Mouse (Mus musculus): ENCODE measurements around the gene Sco2.

Gene Sco2

GRCm38 (mm10) chr15:89373027-89373761 lies 452 bp downstream of the Sco2 start:
- DNase-seq (ENCODE audit: low spot score in 2 of 2), result peak; percentile 78 to 81

- no peak for DNase-seq (ENCODE audit: low spot score in 2 of 2)
Measured at GRCm38 (mm10) chr15:89372536-89372935, 1.1 kb downstream of the Sco2 start.

GRCm38 (mm10) chr15:89372068-89372467 lies 1.6 kb downstream of the Sco2 start:
- no peak for DNase-seq (ENCODE audit: low spot score in 2 of 2)

DNA sequence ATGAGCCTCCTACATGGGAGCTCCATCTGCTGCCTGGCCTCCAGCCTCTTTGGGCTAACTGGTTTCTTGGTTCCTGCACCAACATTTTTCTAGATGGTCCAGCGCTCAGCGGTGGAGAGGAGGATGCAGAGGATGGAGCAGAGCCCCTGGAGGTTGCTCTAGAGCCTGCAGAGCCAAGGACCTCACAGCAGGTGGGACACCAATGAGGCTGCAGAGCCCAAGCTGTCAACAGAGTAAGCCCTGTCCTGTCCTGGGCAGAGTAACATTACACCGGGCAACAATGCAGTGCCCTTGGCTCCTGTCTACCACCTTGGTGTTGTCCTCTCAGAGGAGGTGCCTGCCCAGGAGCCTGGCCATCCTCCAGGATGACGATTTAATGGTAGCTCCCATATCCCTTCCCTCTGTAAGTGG lies 8.5 kb downstream of the Sco2 start:
- no peak for DNase-seq (ENCODE audit: low spot score in 2 of 2)

- no peak for DNase-seq (ENCODE audit: low spot score in 2 of 2)
Measured at GRCm38 (mm10) chr15:89363051-89363450, 10.6 kb downstream of the Sco2 start.

- DNase-seq (ENCODE audit: low spot score in 2 of 2), result no peak
Measured at GRCm38 (mm10) chr15:89358784-89359183, 14.9 kb downstream of the Sco2 start.

DNA sequence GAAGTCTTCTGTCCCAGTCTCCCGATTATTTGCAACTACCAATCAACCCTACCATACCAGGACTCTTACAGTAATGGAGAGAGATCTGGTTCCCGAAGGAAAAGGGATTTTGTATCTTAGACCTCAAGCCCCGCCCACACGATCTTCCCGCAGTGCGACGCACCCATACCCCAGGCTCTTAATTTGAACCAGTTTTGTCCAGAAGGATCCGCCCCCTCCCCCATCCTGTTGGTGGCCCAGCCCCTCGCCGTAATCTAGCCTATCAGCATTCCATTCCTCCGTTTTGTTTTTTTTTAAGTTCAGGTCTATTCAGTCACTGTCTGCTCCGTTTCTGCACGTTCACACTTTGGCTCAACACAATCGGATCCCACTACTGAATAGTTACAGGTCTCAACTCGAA lies 17.3 kb downstream of the Sco2 start:
- no peak for DNase-seq (ENCODE audit: low spot score in 2 of 2)

- peak; percentile 86 to 90 for DNase-seq (ENCODE audit: low spot score in 2 of 2)
Measured at GRCm38 (mm10) chr15:89355241-89356187, 18.1 kb downstream of the Sco2 start, which contains the start of the genes Lmf2 and Ncaph2. Lmf2 (minus strand) TSS chr15:89355659. Ncaph2 (plus strand) TSS chr15:89355719.

- DNase-seq (ENCODE audit: low spot score in 2 of 2), result no peak
Measured at GRCm38 (mm10) chr15:89354455-89354854, 19.2 kb downstream of the Sco2 start.

DNA sequence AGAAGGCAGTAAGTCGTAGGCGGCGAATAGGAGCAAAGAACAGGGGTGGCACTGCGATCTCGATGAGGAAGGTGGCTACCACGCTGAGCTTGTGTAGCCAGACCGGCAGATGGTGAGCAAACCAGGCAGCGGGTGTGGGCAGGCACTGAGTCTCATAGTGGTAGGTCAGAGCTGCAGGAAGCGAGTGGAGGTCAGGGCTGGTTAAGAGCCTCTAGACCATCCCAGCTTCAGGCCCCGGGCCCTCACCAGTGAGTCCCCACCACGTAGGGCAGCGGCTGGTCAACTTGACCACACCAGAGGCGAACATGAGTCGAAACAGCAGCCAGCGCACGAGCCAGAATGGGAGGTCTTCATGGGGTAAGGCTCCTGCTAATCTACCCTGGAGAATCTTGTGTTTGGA lies 19.8 kb downstream of the Sco2 start:
- no peak for DNase-seq (ENCODE audit: low spot score in 2 of 2)

GRCm38 (mm10) chr15:89352795-89353194 lies 20.9 kb downstream of the Sco2 start:
- no peak for DNase-seq (ENCODE audit: low spot score in 2 of 2)

DNA sequence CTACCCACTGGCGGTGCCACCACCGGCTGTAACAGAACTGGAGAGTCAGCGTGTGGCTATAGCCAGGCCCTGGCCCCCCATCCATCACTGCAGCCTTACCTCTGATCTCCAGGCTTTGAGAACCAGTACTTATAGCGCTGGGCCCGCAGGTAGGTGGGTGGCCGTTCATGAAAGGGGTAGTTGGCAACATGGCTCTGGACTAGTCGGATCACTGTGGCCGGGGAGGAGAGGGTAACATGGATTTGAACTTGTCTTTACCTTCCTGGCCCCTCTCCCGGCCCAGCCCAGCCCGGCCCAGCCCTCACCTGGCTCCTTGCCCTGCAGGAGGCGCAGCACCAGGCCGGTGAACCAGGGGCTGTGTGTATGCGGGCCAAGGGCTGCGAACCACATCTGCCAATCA lies 21.6 kb downstream of the Sco2 start:
- no peak for DNase-seq (ENCODE audit: low spot score in 2 of 2)

- DNase-seq (ENCODE audit: low spot score in 2 of 2), result no peak
Measured at GRCm38 (mm10) chr15:89351302-89351701, 22.3 kb downstream of the Sco2 start.

- no peak for DNase-seq (ENCODE audit: low spot score in 2 of 2)
Measured at GRCm38 (mm10) chr15:89350447-89350846, 23.2 kb downstream of the Sco2 start.

DNA sequence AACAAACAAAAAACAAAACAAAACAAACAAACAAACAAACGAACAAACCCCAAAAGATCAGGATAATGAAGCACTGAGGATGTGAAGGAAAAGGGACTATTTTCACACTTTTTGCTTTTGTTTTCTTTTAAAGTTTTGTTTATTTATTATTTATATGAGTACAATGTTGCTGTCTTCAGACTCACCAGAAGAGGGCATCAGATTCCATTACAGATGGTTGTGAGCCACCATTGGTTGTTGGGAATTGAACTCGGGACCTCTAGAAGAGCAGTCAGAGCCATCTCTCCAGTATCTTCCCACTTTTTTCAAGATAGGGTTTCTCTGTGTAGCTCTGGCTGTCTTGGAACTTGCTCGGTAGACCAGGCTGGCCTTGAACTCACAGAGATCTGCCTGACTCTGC lies 30.3 kb downstream of the Sco2 start:
- no peak for DNase-seq (ENCODE audit: low spot score in 2 of 2)

DNA sequence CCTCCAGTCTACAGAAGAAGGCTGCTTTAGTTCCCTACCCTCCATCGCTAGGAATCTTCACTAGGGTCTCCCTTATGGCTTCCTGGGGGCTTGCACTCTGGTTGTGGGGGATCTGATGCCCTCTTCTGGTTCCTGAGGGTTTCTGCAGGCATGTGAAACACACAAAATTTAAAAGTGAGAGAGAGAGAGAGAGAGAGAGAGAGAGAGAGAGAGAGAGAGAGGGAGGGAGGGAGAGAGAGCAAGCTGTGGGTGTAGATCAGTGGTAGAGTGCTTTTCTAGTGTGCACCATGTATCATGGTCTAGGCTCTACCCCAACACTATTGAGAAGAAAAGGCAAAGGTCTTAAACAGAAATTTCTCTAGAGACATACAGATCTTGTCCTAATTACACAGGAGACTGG lies 32.0 kb downstream of the Sco2 start:
- DNase-seq (ENCODE audit: low spot score in 2 of 2), result no peak

GRCm38 (mm10) chr15:89340136-89340535 lies 33.5 kb downstream of the Sco2 start:
- no peak for DNase-seq (ENCODE audit: low spot score in 2 of 2)

DNA sequence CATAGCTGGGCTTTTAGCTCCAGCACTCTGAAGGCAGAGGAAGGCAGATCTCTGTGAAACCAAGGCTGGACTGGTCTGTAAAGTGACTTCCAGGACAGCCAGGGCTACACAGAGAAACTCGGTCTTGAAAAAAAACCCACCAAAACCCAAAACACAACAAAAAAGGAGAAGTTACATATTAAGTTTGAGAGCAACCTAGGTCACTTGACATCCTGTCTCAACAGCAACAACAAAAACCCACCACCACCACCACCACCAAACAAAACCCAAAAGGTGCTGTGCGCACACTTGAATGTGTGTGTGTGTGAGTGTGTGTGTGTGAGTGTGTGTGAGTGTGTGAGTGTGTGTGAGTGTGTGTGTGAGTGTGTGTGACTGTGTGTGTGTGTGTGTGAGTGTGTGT lies 34.0 kb downstream of the Sco2 start:
- no peak for DNase-seq (ENCODE audit: low spot score in 2 of 2)

- DNase-seq (ENCODE audit: low spot score in 2 of 2), result no peak
Measured at GRCm38 (mm10) chr15:89336422-89336821, 37.2 kb downstream of the Sco2 start.

DNA sequence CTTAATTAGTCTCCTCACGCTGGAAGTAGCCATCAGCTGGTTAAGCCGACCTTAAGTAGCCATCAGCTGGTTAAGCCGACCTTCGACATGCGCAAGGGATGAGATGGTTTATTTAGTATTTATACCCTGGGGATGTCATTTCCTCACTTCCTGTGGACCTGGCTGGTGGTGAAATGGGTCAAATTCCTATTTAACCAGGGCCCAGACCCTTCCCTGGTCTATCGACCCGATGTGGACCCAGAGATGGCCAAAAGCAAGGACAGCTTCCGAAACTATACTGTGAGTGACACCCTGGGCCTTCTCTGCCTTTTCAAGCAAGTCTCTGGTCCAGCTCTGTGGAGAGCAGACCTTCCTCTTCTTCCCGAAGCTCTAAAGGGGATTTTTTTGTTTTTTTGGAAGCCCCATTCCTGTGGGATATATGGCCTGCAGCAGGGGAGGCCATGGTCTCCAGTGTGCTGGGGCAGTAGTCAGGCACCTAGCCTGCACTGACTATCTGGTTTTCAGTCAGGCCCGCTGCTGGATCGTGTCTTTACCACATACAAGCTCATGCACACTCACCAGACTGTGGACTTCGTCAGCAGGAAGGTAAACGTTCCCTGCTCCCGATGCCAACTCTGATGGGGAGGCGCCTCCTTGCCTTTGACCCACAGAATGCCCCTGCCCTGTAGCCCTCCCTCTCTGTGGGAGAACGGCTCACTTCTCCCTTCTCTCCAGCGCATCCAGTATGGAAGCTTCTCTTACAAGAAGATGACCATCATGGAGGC lies 38.7 kb downstream of the Sco2 start:
- DNase-seq (ENCODE audit: low spot score in 2 of 2), result no peak

- DNase-seq (ENCODE audit: low spot score in 2 of 2), result no peak
Measured at GRCm38 (mm10) chr15:89334271-89334670, 39.4 kb downstream of the Sco2 start, which contains the start of gene Miox. Miox (plus strand) TSS chr15:89334398.

GRCm38 (mm10) chr15:89326441-89326840 lies 47.2 kb downstream of the Sco2 start:
- no peak for DNase-seq (ENCODE audit: low spot score in 2 of 2)

Measured in frontal cortex, postnatal 25 days (tissue).